Mouse (Mus musculus) midbrain, embryonic 10.5 days (tissue): ENCODE measurements at regions not wholly inside any gene's neighbourhood (a gene's known extent, or its start where the extent isn't known, plus 50 kb on each side); places are given as distances from the start of the nearest gene placed in this dataset.

ENCODE experiments used
- DNase-seq: peaks from one replicate; pipeline ENCODE4 v3.0.0-alpha.2; 2017; ENCODE audit warnings: low spot score
- H3K27ac ChIP-seq: fragments of 300-500 bp; sonication (generic); replicated peaks from 2 replicates; pipeline ENCODE4 v1.5.1; 2016; ENCODE audit warnings: mild to moderate bottlenecking
- H3K27me3 ChIP-seq: fragments of 300-500 bp; sonication (generic); 2 replicates; pipeline ENCODE4 v1.6.1; 2016; ENCODE audit warnings: low read depth, mild to moderate bottlenecking; ENCODE audit not compliant: poor library complexity, severe bottlenecking
- H3K36me3 ChIP-seq: fragments of 300-500 bp; sonication (generic); 2 replicates; pipeline ENCODE4 v1.6.1; 2016; ENCODE audit warnings: mild to moderate bottlenecking, moderate library complexity
- H3K4me1 ChIP-seq: fragments of 300-500 bp; sonication (generic); 2 replicates; pipeline ENCODE4 v1.6.1; 2016
- H3K4me3 ChIP-seq: fragments of 300-500 bp; sonication (generic); 2 replicates; pipeline ENCODE4 v1.5.1; 2016; ENCODE audit warnings: mild to moderate bottlenecking, moderate library complexity
- H3K9me3 ChIP-seq: fragments of 300-500 bp; sonication (generic); replicated peaks from 2 replicates; pipeline ENCODE4 v1.6.1; 2016; ENCODE audit warnings: mild to moderate bottlenecking
- WGBS: fragments of 180-500 bp; shearing (Covaris S2); methylation state at CpG from one replicate; pipeline ENCODE4 v1.1.7; 2016; 5-methylcytosine and 5-hydroxymethylcytosine counted together

- H3K4me3 ChIP-seq: no peak overlapping the region
- WGBS: 56% methylated on average over 13 of the region's 13 CpGs
- no peaks in the 10 kb centered on the region for H3K36me3 ChIP-seq
- no peaks in the 10 kb centered on the region for H3K27me3 ChIP-seq
- DNase-seq: no peak
- no peaks in the 10 kb centered on the region for H3K9me3 ChIP-seq
- no peak overlapping the region for H3K27ac ChIP-seq
- H3K4me1 ChIP-seq: no peaks in the 10 kb centered on the region
Observed at GRCm38 (mm10) chr5:35176112-35176848, 70.7 kb upstream of the Lrpap1 start.

GRCm38 (mm10) chr5:35174318-35174717 is 68.8 kb upstream of the Lrpap1 start:
- Histone ChIP-seq H3K36me3 (no peaks in the 10 kb centered on the region), H3K27ac (no peak overlapping the region), H3K9me3 (no peaks in the 10 kb centered on the region), H3K4me3 (no peak overlapping the region), H3K27me3 (no peaks in the 10 kb centered on the region), H3K4me1 (no peaks in the 10 kb centered on the region)
- DNase-seq: no peak
- 86% methylated on average over 4 of the region's 4 CpGs for WGBS

GRCm38 (mm10) chr5:35171336-35171735 is 65.8 kb upstream of the Lrpap1 start:
- H3K4me3 ChIP-seq: no peak overlapping the region
- 84% methylated on average over 3 of the region's 3 CpGs for WGBS
- DNase-seq: no peak
- H3K4me1 ChIP-seq: no peaks in the 10 kb centered on the region
- no peaks in the 10 kb centered on the region for H3K27me3 ChIP-seq
- H3K27ac ChIP-seq: no peak overlapping the region
- no peaks in the 10 kb centered on the region for H3K36me3 ChIP-seq
- H3K9me3 ChIP-seq: no peaks in the 10 kb centered on the region; the same call in 1 of the 2 replicates

DNA sequence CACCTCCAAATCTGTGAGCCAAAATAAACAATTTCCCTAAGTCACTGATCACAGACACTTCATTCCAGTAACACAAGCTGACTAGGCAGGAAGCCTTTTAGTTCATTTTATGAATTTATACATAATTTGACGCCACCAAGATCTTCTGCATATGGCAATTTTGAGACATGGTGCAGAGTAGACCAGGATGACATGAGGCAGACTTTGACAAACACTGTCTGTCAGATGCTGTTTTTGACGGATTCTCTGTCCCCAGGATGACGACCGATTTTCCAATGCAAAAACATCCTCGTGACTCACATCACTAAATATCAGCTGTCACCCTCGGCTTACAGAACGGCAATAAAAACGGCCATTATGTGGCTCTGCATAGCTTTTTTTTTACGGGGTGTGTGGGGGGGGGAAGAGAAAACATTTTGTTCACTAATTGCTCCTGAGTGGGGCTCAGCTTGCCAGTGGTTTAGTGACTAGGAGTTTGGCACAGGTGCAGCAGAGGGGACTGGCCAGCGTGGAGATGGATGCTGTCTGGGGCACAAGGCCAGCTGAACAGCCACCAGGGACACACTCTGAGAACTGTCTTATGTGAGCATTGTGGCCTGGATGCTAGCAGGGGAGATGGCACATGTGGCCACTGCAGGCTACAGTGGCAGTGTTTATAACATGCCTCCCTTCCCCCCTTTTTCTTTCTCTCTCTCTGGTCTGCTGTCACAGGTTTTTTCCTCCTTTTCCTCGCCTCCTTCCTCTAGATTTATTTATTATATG is 65.0 kb upstream of the Lrpap1 start:
- no peaks in the 10 kb centered on the region for H3K36me3 ChIP-seq
- H3K4me1 ChIP-seq: no peaks in the 10 kb centered on the region
- no peak for DNase-seq
- 88% methylated on average over 11 of the region's 11 CpGs for WGBS
- no peak overlapping the region for H3K4me3 ChIP-seq
- H3K9me3 ChIP-seq: no peaks in the 10 kb centered on the region; the same call in 1 of the 2 replicates
- H3K27me3 ChIP-seq: no peaks in the 10 kb centered on the region
- H3K27ac ChIP-seq: no peak overlapping the region

DNA sequence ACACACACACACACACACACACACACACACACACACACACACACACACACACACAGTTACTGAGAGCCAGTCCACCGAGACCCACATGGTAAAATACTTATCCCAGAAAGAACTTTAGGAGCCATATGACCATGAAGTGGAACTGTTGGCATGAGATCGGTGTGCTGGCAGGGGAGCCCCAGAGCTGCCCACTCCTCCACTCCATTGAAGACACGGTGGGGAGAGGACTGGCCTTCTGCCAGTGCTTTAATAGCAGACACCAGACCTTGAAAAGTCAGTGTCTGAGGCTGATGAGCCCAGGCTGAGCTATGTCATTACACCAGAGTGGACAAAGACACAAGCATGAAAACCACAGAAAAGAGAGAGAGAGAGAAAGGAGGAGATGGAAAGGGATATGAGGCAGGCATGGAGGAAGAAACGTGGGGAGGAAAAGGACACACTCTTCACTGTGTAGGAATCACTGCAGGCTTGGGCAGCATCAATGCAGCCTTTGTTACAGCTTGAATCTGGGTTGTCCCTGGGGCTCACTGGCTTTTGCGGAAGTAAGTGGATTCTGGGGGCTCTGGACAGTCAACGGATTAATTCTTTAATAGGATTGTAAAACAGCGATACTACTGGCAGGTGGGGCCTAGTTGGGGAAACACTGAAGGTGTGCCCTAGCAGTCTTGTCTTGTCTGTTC is 64.2 kb upstream of the Lrpap1 start:
- DNase-seq: no peak
- Histone ChIP-seq H3K36me3 (no peaks in the 10 kb centered on the region), H3K9me3 (no peaks in the 10 kb centered on the region; the same call in 1 of the 2 replicates), H3K27ac (no peak overlapping the region), H3K27me3 (no peaks in the 10 kb centered on the region), H3K4me3 (no peak overlapping the region), H3K4me1 (no peaks in the 10 kb centered on the region)
- 86% methylated on average over 7 of the region's 7 CpGs for WGBS

GRCm38 (mm10) chr5:35168853-35169252 is 63.3 kb upstream of the Lrpap1 start:
- Histone ChIP-seq H3K4me1 (no peaks in the 10 kb centered on the region), H3K9me3 (no peaks in the 10 kb centered on the region; the same call in 1 of the 2 replicates), H3K27ac (no peak overlapping the region), H3K27me3 (no peaks in the 10 kb centered on the region), H3K36me3 (no peaks in the 10 kb centered on the region), H3K4me3 (no peak overlapping the region)
- 81% methylated on average over 5 of the region's 5 CpGs for WGBS
- DNase-seq: no peak

DNA sequence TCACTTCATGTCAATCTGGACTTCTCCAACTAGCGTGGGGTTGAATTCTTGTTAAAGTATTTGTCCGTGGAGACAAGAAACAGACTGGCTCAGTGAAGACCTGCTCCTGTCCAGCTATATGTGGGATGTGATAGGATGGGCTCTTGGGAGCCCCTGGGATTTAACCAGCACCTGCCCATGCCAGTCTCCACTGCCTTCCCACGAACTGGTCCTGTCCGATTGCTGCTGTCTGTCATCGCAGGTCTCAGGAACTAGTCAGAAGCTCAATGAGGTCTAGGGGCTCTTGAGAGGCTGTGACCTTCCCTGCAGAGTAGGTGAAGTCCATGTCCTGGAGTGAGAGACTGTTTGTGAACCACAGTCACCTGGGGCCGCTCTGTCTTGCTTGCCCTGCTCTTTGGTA is 62.8 kb upstream of the Lrpap1 start:
- no peaks in the 10 kb centered on the region for H3K27me3 ChIP-seq
- 92% methylated on average over 6 of the region's 6 CpGs for WGBS
- no peak overlapping the region for H3K4me3 ChIP-seq
- no peak for DNase-seq
- H3K4me1 ChIP-seq: no peaks in the 10 kb centered on the region
- H3K9me3 ChIP-seq: no peaks in the 10 kb centered on the region; the same call in 1 of the 2 replicates
- H3K36me3 ChIP-seq: no peaks in the 10 kb centered on the region
- no peak overlapping the region for H3K27ac ChIP-seq

GRCm38 (mm10) chr5:35165993-35166392 is 60.4 kb upstream of the Lrpap1 start:
- H3K4me1 ChIP-seq: peaks cover 4% of the 10 kb centered on the region; the same call in 1 of the 2 replicates
- no peak overlapping the region for H3K27ac ChIP-seq
- no peaks in the 10 kb centered on the region for H3K27me3 ChIP-seq
- DNase-seq: no peak
- 84% methylated on average over 8 of the region's 8 CpGs for WGBS
- H3K36me3 ChIP-seq: no peaks in the 10 kb centered on the region
- H3K4me3 ChIP-seq: no peak overlapping the region
- H3K9me3 ChIP-seq: no peaks in the 10 kb centered on the region; the same call in 1 of the 2 replicates

GRCm38 (mm10) chr5:35165459-35165858 is 59.9 kb upstream of the Lrpap1 start:
- H3K9me3 ChIP-seq: no peaks in the 10 kb centered on the region; the same call in 1 of the 2 replicates
- H3K4me3 ChIP-seq: no peak overlapping the region
- DNase-seq: no peak
- H3K27ac ChIP-seq: no peak overlapping the region
- WGBS: 85% methylated on average over 2 of the region's 2 CpGs
- peaks cover 5% of the 10 kb centered on the region; the same call in 1 of the 2 replicates for H3K4me1 ChIP-seq
- H3K36me3 ChIP-seq: no peaks in the 10 kb centered on the region
- H3K27me3 ChIP-seq: no peaks in the 10 kb centered on the region

GRCm38 (mm10) chr5:35162607-35163006 is 57.0 kb upstream of the Lrpap1 start:
- 96% methylated on average over 4 of the region's 4 CpGs for WGBS

DNA sequence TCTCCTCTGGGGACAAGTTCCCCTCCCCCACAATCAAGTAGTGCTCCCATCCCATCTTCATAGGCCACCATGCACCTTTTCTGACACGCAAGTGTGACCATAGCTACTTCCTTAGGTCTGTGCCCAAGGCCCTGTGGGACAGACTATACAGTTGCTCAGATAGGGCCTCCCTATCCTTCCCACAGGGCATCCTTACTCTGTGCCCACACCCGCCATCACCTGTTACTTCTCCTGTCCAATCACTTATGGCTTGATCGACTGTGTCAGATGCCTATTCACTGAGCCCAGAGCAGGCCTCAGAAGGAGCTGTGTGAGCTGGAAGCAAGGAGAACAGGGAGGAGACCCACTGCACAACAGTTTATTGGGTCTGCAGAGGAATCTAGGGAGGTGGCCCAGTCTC is 56.6 kb upstream of the Lrpap1 start:
- H3K4me3 ChIP-seq: no peak overlapping the region
- no peaks in the 10 kb centered on the region for H3K36me3 ChIP-seq
- no peaks in the 10 kb centered on the region for H3K27me3 ChIP-seq
- no peak for DNase-seq
- 85% methylated on average over 3 of the region's 3 CpGs for WGBS
- H3K27ac ChIP-seq: no peak overlapping the region
- H3K4me1 ChIP-seq: peaks cover 19% of the 10 kb centered on the region
- H3K9me3 ChIP-seq: no peaks in the 10 kb centered on the region

More at GRCm38 (mm10) chr5:35162607-35163006, 57.0 kb upstream of the Lrpap1 start:
- Histone ChIP-seq H3K27ac (no peak overlapping the region), H3K9me3 (no peaks in the 10 kb centered on the region), H3K36me3 (no peaks in the 10 kb centered on the region), H3K4me1 (peaks cover 19% of the 10 kb centered on the region), H3K27me3 (no peaks in the 10 kb centered on the region), H3K4me3 (no peak overlapping the region)
- no peak for DNase-seq

DNA sequence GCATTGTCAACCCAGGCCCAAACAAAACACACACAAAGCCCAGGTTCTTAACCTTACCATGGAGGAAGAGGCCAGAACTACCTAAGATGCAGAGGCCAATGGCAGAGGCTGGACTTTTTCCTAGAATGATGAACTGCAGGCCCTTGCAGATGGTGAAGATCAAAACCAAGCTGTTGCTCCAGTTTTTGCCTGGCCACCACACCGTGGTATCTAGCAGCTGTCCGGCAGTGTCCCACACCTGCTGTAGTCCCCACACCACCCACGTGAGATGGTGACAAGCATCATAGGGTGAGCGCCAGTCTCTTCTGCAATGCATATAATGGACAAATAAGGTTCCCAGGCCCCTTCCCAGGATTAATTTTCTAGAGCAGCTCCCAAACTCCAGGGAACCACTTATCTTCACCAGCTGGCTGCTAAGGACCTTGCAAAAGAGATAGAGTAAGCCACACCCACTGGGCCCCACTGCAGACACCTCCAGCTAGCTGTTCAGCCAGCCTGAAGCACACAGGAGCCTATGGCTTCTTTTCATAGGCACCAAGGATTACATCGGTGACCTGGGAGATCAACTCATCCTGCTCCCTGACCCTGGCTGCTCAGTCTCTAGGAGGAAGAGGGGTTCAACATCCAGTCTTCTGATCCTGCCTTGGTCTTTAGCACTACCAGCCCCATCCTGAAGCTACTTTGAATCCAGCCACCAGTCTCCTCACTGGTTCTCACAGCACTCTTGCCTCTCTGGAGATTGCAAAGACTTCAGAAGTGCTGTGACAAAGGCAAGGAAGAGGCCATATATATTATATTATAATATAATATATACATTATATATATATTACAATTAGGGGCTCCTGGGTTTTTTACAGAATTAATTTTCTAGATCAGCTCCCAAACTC is 55.6 kb upstream of the Lrpap1 start:
- no peaks in the 10 kb centered on the region for H3K36me3 ChIP-seq
- 0 out of 2 replicates have a peak overlapping the region, but pooled peaks have one; percentile 38 for H3K27ac ChIP-seq
- no peaks in the 10 kb centered on the region for H3K27me3 ChIP-seq
- DNase-seq: no peak
- H3K4me1 ChIP-seq: peaks cover 20% of the 10 kb centered on the region
- H3K9me3 ChIP-seq: no peaks in the 10 kb centered on the region
- no peak overlapping the region for H3K4me3 ChIP-seq
- 72% methylated on average over 5 of the region's 5 CpGs for WGBS
